Mouse (Mus musculus): ENCODE results near the gene Ugt8a. TPM values are rescaled to one million over a fixed set of nuclear protein-coding genes. Genes with fewer than 3 reads are reported as not detected.

Ugt8a gene
- polyA plus RNA-seq (2012; rRNA removed; ENCODE audit: low replicate concordance), result 0.21 TPM in 1 of 2 replicates, not detected in the other

DNA sequence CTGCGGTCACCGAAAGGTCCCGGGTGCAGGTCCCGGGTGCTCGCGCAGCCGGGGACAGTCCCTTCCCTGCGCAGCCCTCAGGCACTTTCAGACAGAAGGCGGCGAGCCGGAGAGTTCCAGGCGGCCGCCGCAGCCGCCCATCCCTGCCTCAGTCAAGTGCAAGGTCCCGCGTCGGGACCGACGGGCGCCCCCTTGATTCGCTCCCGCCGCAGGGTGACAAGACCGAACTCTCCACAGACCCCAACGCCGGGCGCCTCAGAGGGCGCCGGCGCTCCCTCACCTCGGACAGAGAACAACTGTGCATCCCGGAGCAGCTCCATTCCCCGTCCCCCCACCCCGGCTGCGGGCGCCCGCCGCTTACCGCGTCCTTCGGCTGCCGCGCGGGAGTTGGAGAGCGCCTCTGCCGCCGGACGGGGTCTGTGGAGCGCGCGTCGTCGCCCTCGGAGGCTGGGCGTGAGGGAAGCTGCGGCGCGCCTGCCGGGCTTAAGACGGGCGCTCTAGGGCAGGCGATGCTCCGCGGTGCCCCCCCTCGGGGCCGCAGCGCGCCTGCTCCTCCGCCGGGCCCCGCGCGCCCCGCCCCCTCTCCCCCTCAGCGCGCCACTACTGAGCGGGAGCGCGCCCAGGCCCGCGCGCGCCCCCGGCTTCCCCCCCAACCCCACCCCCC lies at the start of gene Ugt8a:
Gene Ugt8a, minus strand, starts transcription at position 528 of the 664 bp plus-strand sequence.

